23 mouse cellular contexts compared by ENCODE assay signal in genomic region chr2:27990430-27991211, GRCm38 (mm10).
DNase-seq lines count a peak whose midpoint lies in the region; ATAC-seq and TF ChIP-seq lines count a peak whose summit lies in the region.
"Had no signal": no experiment of that assay in that cellular context is flagged by ENCODE, and none has a peak within 500 bp of the region (broad histone marks: within the 10 kb centered on the region; RNA-seq: fewer than 3 reads in every experiment).

No protein-coding gene starts in this region.

- H3K27me3 ChIP-seq in forebrain, postnatal 0 days (ENCODE audit: insufficient read depth, low read length) = no peaks in the 10 kb centered on the region
- no peaks in the 10 kb centered on the region for H3K27me3 ChIP-seq in forebrain, embryonic 12.5 days
- no peaks in the 10 kb centered on the region for H3K27me3 ChIP-seq in midbrain, postnatal 0 days (ENCODE audit: insufficient read depth, low read length)
- H3K27me3 ChIP-seq in midbrain, embryonic 11.5 days (ENCODE audit: control insufficient read depth, insufficient read depth, low read length) = no peaks in the 10 kb centered on the region
- H3K27me3 ChIP-seq: embryonic facial prominence, embryonic 15.5 days; limb, embryonic 13.5 days; midbrain, embryonic 12.5 days; stomach, embryonic 15.5 days had no signal

- intact Hi-C loops in left cerebral cortex, adult 2 months (cut with DNase I) = loop anchor here (5.0 kb wide), 1 partner anchor 77 kb away; no protein-coding TSS in a partner anchor
- intact Hi-C loops in left cerebral cortex, postnatal 10 days (cut with DNase I) = no loop called here

- no peak for DNase-seq in forebrain, postnatal 0 days
- DNase-seq in left cerebral cortex, adult 2 months (ENCODE audit: extremely low spot score in 1 of 2, low spot score in 2 of 2) = peak in 1 of 2 experiments; percentile 23
- DNase-seq in left cerebral cortex, postnatal 10 days (ENCODE audit: extremely low spot score in 1 of 2, low spot score in 2 of 2) = no peak
- no peak for DNase-seq in midbrain, postnatal 0 days (ENCODE audit: low spot score)
- no peak for DNase-seq in midbrain, embryonic 11.5 days (ENCODE audit: low spot score, missing footprints)
- DNase-seq in brain, adult 2 months (ENCODE audit: low read depth, low spot score) = peak; percentile 77
- DNase-seq in urinary bladder, postnatal 25 days (ENCODE audit: low spot score) = no peak
- DNase-seq: adrenal gland, postnatal 14 days; cerebellum, adult 9-10 months; gastrocnemius, adult 2 months; heart, postnatal 4 days; kidney, adult 9 months; kidney, postnatal 14 days; lung, adult 18-20 months; lung, postnatal 10 days; thymus, adult 18-20 months; thymus, postnatal 36 days had no signal

- H3K36me3 ChIP-seq in forebrain, postnatal 0 days (ENCODE audit: insufficient read depth) = no peaks in the 10 kb centered on the region
- no peaks in the 10 kb centered on the region; the same call in 1 of the 2 replicates for H3K36me3 ChIP-seq in forebrain, embryonic 12.5 days (replicated peaks)
- no peaks in the 10 kb centered on the region for H3K36me3 ChIP-seq in midbrain, postnatal 0 days (ENCODE audit: insufficient read depth, low read length)
- H3K36me3 ChIP-seq in midbrain, embryonic 11.5 days (ENCODE audit: control insufficient read depth, insufficient read depth, low read length) = no peaks in the 10 kb centered on the region
- H3K36me3 ChIP-seq: midbrain, embryonic 12.5 days had no signal

- WGBS in forebrain, postnatal 0 days = 62% methylated on average over 13 of the region's 13 CpGs
- WGBS in forebrain, embryonic 12.5 days = 65% methylated on average over 13 of the region's 13 CpGs
- 60% methylated on average over 11 of the region's 13 CpGs for WGBS in midbrain, postnatal 0 days
- WGBS in midbrain, embryonic 11.5 days = 79% methylated on average over 13 of the region's 13 CpGs

- no peaks in the 10 kb centered on the region for H3K4me1 ChIP-seq in forebrain, postnatal 0 days (ENCODE audit: insufficient read depth)
- peaks cover 13% of the 10 kb centered on the region; the same call in 1 of the 2 replicates for H3K4me1 ChIP-seq in forebrain, embryonic 12.5 days
- H3K4me1 ChIP-seq in midbrain, postnatal 0 days (ENCODE audit: insufficient read depth, low read length) = peaks cover 19% of the 10 kb centered on the region
- no peaks in the 10 kb centered on the region for H3K4me1 ChIP-seq in midbrain, embryonic 11.5 days (ENCODE audit: control insufficient read depth, insufficient read depth, low read length)
- H3K4me1 ChIP-seq: embryonic facial prominence, embryonic 15.5 days; limb, embryonic 13.5 days; stomach, embryonic 15.5 days had no signal

- H3K4me2 ChIP-seq in forebrain, postnatal 0 days (ENCODE audit: low read depth) = no peak overlapping the region
- H3K4me2 ChIP-seq in forebrain, embryonic 12.5 days = no peak overlapping the region
- no peak overlapping the region for H3K4me2 ChIP-seq in midbrain, postnatal 0 days (ENCODE audit: low read depth, low read length, poor library complexity, severe bottlenecking)
- no peak overlapping the region for H3K4me2 ChIP-seq in midbrain, embryonic 11.5 days
- H3K4me2 ChIP-seq: embryonic facial prominence, embryonic 15.5 days; limb, embryonic 13.5 days; midbrain, embryonic 12.5 days; stomach, embryonic 15.5 days had no signal

- no peak for TF ChIP-seq CTCF in forebrain, postnatal 0 days (IDR thresholded peaks at IDR 0.05; ENCODE audit: low read depth)
- TF ChIP-seq CTCF in left cerebral cortex, adult 2 months (IDR thresholded peaks at IDR 0.05) = no peak
- no peak for TF ChIP-seq CTCF in midbrain, postnatal 0 days (IDR thresholded peaks at IDR 0.05)

- no peak overlapping the region; the same call in 1 of the 2 replicates for H3K27ac ChIP-seq in forebrain, postnatal 0 days (ENCODE audit: low read depth, low read length)
- H3K27ac ChIP-seq in forebrain, embryonic 12.5 days = no peak overlapping the region
- peak overlapping the region; percentile 45; the same call in 1 of the 2 replicates for H3K27ac ChIP-seq in left cerebral cortex, adult 2 months
- H3K27ac ChIP-seq in midbrain, postnatal 0 days (ENCODE audit: low read depth, low read length) = 0 out of 2 replicates have a peak overlapping the region, but pooled peaks have one; percentile 47
- H3K27ac ChIP-seq in midbrain, embryonic 11.5 days (ENCODE audit: low read depth, low read length) = no peak overlapping the region
- H3K27ac ChIP-seq: embryonic facial prominence, embryonic 15.5 days; gastrocnemius, adult 2 months; limb, embryonic 13.5 days; midbrain, embryonic 12.5 days; stomach, embryonic 15.5 days had no signal

- peak; percentile 61 for ATAC-seq in forebrain, postnatal 0 days
- no peak for ATAC-seq in forebrain, embryonic 12.5 days (ENCODE audit: low FRiP score)
- no peak for ATAC-seq in midbrain, postnatal 0 days (ENCODE audit: low FRiP score)
- no peak for ATAC-seq in midbrain, embryonic 11.5 days (ENCODE audit: low FRiP score)
- ATAC-seq: inflammation-experienced regulatory T-cells, adult 6 months had no signal

- no peak overlapping the region for H3K9ac ChIP-seq in forebrain, postnatal 0 days
- H3K9ac ChIP-seq in forebrain, embryonic 12.5 days = no peak overlapping the region
- no peak overlapping the region for H3K9ac ChIP-seq in midbrain, postnatal 0 days (replicated peaks; ENCODE audit: low read length, poor library complexity, severe bottlenecking)
- H3K9ac ChIP-seq in midbrain, embryonic 11.5 days (ENCODE audit: low read length) = no peak overlapping the region
- H3K9ac ChIP-seq: embryonic facial prominence, embryonic 15.5 days; limb, embryonic 13.5 days; midbrain, embryonic 12.5 days; stomach, embryonic 15.5 days had no signal

- H3K9me3 ChIP-seq in forebrain, postnatal 0 days (ENCODE audit: low read length) = no peaks in the 10 kb centered on the region
- no peaks in the 10 kb centered on the region for H3K9me3 ChIP-seq in forebrain, embryonic 12.5 days
- H3K9me3 ChIP-seq in midbrain, postnatal 0 days (ENCODE audit: low read length) = no peaks in the 10 kb centered on the region
- no peaks in the 10 kb centered on the region for H3K9me3 ChIP-seq in midbrain, embryonic 11.5 days (ENCODE audit: control insufficient read depth, low read length)
- H3K9me3 ChIP-seq: embryonic facial prominence, embryonic 15.5 days; limb, embryonic 13.5 days; midbrain, embryonic 12.5 days; stomach, embryonic 15.5 days had no signal

- H3K4me3 ChIP-seq in forebrain, postnatal 0 days (ENCODE audit: low read depth, low read length) = no peak overlapping the region
- H3K4me3 ChIP-seq in forebrain, embryonic 12.5 days (replicated peaks) = no peak overlapping the region
- H3K4me3 ChIP-seq in left cerebral cortex, adult 2 months = no peak overlapping the region
- H3K4me3 ChIP-seq in midbrain, postnatal 0 days (ENCODE audit: low read depth, low read length) = no peak overlapping the region
- H3K4me3 ChIP-seq in midbrain, embryonic 11.5 days (ENCODE audit: low read depth, low read length) = no peak overlapping the region
- H3K4me3 ChIP-seq: embryonic facial prominence, embryonic 15.5 days; gastrocnemius, adult 2 months; limb, embryonic 13.5 days; midbrain, embryonic 12.5 days; stomach, embryonic 15.5 days had no signal

Comparison
In these comparisons a context has a peak if more than half of its experiments do, and no peak if none do; other contexts are left out.
1. H3K27ac ChIP-seq: peak in left cerebral cortex, adult 2 months (single experiment) and midbrain, postnatal 0 days (single experiment); none in forebrain, postnatal 0 days (single experiment), forebrain, embryonic 12.5 days (single experiment) and midbrain, embryonic 11.5 days (single experiment).